In genomic region chr3:138366181-138366580, GRCm38 (mm10) we compare ENCODE assay signal across 30 mouse cellular contexts. TPM values are rescaled to one million over a fixed set of nuclear protein-coding genes. Genes with fewer than 3 reads are reported as not detected.
"Had no signal": no experiment of that assay in that cellular context is flagged by ENCODE, and none has a peak within 500 bp of the region (broad histone marks: within the 10 kb centered on the region; RNA-seq: fewer than 3 reads in every experiment).

No protein-coding gene starts in this region.

- H3K27ac ChIP-seq: heart, adult 2 months; heart, embryonic 13.5 days; heart, embryonic 15.5 days; hindbrain, embryonic 13.5 days; hindbrain, embryonic 15.5 days; hindbrain, postnatal 0 days; kidney, embryonic 15.5 days; kidney, postnatal 0 days; limb, embryonic 13.5 days; limb, embryonic 15.5 days; liver, embryonic 12.5 days; liver, embryonic 14.5 days had no signal

- H3K27me3 ChIP-seq: heart, embryonic 13.5 days; heart, embryonic 15.5 days; hindbrain, embryonic 13.5 days; hindbrain, embryonic 15.5 days; kidney, embryonic 15.5 days; limb, embryonic 13.5 days; limb, embryonic 15.5 days; liver, embryonic 12.5 days had no signal

- ATAC-seq: hindbrain, postnatal 0 days; intestine, embryonic 16.5 days; liver, embryonic 12.5 days had no signal

- H3K4me2 ChIP-seq: heart, embryonic 11.5 days; heart, embryonic 13.5 days; heart, embryonic 15.5 days; hindbrain, embryonic 13.5 days; hindbrain, embryonic 15.5 days; kidney, embryonic 15.5 days; limb, embryonic 13.5 days; limb, embryonic 15.5 days; liver, embryonic 12.5 days had no signal

- H3K9me3 ChIP-seq: heart, embryonic 13.5 days; heart, embryonic 15.5 days; hindbrain, embryonic 13.5 days; hindbrain, embryonic 15.5 days; kidney, embryonic 15.5 days; limb, embryonic 13.5 days; limb, embryonic 15.5 days; liver, embryonic 12.5 days had no signal

- DNase-seq: gastrocnemius, postnatal 14 days; gastrocnemius, postnatal 36 days; heart, adult 11 months; heart, adult 2 months; heart, postnatal 14 days; heart, postnatal 36 days; kidney, adult 11 months; kidney, adult 8-10 months; layer of hippocampus, adult 9-11 months; layer of hippocampus, postnatal 36 days; left cerebral cortex, postnatal 4 days had no signal

- H3K4me1 ChIP-seq: hindbrain, embryonic 13.5 days; hindbrain, embryonic 15.5 days; kidney, embryonic 15.5 days; limb, embryonic 13.5 days; limb, embryonic 15.5 days; liver, embryonic 12.5 days had no signal

- H3K36me3 ChIP-seq: heart, embryonic 13.5 days; heart, embryonic 15.5 days; hindbrain, embryonic 13.5 days; hindbrain, embryonic 15.5 days; kidney, embryonic 15.5 days; limb, embryonic 13.5 days; limb, embryonic 15.5 days; liver, embryonic 12.5 days had no signal

- H3K9ac ChIP-seq: heart, embryonic 13.5 days; heart, embryonic 15.5 days; hindbrain, embryonic 13.5 days; hindbrain, embryonic 15.5 days; kidney, embryonic 15.5 days; limb, embryonic 13.5 days; limb, embryonic 15.5 days; liver, embryonic 12.5 days; liver, embryonic 14.5 days had no signal

- H3K4me3 ChIP-seq: heart, adult 2 months; heart, embryonic 13.5 days; heart, embryonic 15.5 days; hindbrain, embryonic 13.5 days; hindbrain, embryonic 15.5 days; kidney, embryonic 15.5 days; limb, embryonic 13.5 days; limb, embryonic 15.5 days; liver, embryonic 12.5 days had no signal

RNA-seq across cellular contexts. Expression of gene Adh6b, which starts 24.6 kb away (rescaled TPM):
- polyA plus RNA-seq: hindbrain, embryonic 15.5 days; intestine, embryonic 14.5 days; large intestine, adult 2 months had no signal

RNA-seq across cellular contexts. Expression of gene Adh4, which starts 49.1 kb away (rescaled TPM):
- polyA plus RNA-seq: heart, adult 2 months; heart, embryonic 11.5 days; heart, embryonic 13.5 days; heart, embryonic 15.5 days; heart, postnatal 0 days; hindbrain, embryonic 11.5 days; hindbrain, embryonic 13.5 days; hindbrain, embryonic 15.5 days; hindbrain, postnatal 0 days; intestine, embryonic 14.5 days; kidney, embryonic 15.5 days; kidney, postnatal 0 days; limb, embryonic 11.5 days; limb, embryonic 13.5 days; liver, embryonic 12.5 days had no signal

RNA-seq across cellular contexts. Expression of gene Adh6a, which starts 53.1 kb away (rescaled TPM):
- polyA plus RNA-seq: heart, adult 2 months; heart, embryonic 11.5 days; heart, embryonic 13.5 days; heart, embryonic 15.5 days; heart, postnatal 0 days; hindbrain, embryonic 11.5 days; hindbrain, embryonic 13.5 days; hindbrain, embryonic 15.5 days; hindbrain, postnatal 0 days; kidney, embryonic 15.5 days; limb, embryonic 11.5 days; limb, embryonic 13.5 days; liver, embryonic 12.5 days; liver, embryonic 14.5 days; liver, embryonic 16.5 days had no signal
